Mouse (Mus musculus): ENCODE measurements around the gene Cdkl5.

The Cdkl5 gene

GRCm38 (mm10) chrX:160748653-160749052, 245.9 kb downstream of the Cdkl5 start:
- in situ Hi-C loops (cut with MboI; ENCODE audit: low sequenced_read_pairs), result no loop called here

GRCm38 (mm10) chrX:160745399-160745798, 249.1 kb downstream of the Cdkl5 start:
- in situ Hi-C loops (cut with MboI; ENCODE audit: low sequenced_read_pairs), result no loop called here

GRCm38 (mm10) chrX:160735650-160736049, 258.9 kb downstream of the Cdkl5 start, which contains the start of gene Ppef1:
Ppef1 (minus strand) TSS chrX:160735765.
- in situ Hi-C loops (cut with MboI; ENCODE audit: low sequenced_read_pairs), result no loop called here
